Mouse (Mus musculus) hindbrain, embryonic 12.5 days (tissue): ENCODE measurements at regions not wholly inside any gene's neighbourhood (a gene's known extent, or its start where the extent isn't known, plus 50 kb on each side); places are given as distances from the start of the nearest gene placed in this dataset.

Experiments used
- ATAC-seq: fragments of 200-750 bp; cut with Nextera tagmentation; 2 replicates; pipeline ENCODE4 v1.8.0; 2017; ENCODE audit warnings: moderate TSS enrichment; ENCODE audit not compliant: low FRiP score
- H3K27ac ChIP-seq: fragments of 300-500 bp; sonication (generic); 2 replicates; pipeline ENCODE4 v1.5.1; 2016; ENCODE audit warnings: mild to moderate bottlenecking
- H3K27me3 ChIP-seq: fragments of 300-500 bp; sonication (generic); 2 replicates; pipeline ENCODE4 v1.6.1; 2016; ENCODE audit warnings: mild to moderate bottlenecking
- H3K36me3 ChIP-seq: fragments of 300-500 bp; sonication (generic); 2 replicates; pipeline ENCODE4 v1.6.1; 2016; ENCODE audit warnings: mild to moderate bottlenecking
- H3K4me1 ChIP-seq: fragments of 300-500 bp; sonication (generic); 2 replicates; pipeline ENCODE4 v1.6.1; 2016
- H3K4me2 ChIP-seq: fragments of 300-500 bp; sonication (generic); replicated peaks from 2 replicates; pipeline ENCODE4 v1.6.1; 2016; ENCODE audit warnings: mild to moderate bottlenecking
- H3K4me3 ChIP-seq: fragments of 300-500 bp; sonication (generic); 2 replicates; pipeline ENCODE4 v1.5.1; 2016; ENCODE audit warnings: mild to moderate bottlenecking
- H3K9ac ChIP-seq: fragments of 300-500 bp; sonication (generic); 2 replicates; pipeline ENCODE4 v1.6.1; 2016; ENCODE audit warnings: mild to moderate bottlenecking, moderate library complexity
- H3K9me3 ChIP-seq: fragments of 300-500 bp; sonication (generic); replicated peaks from 2 replicates; pipeline ENCODE4 v1.6.1; 2016; ENCODE audit warnings: mild to moderate bottlenecking
- WGBS: fragments of 180-500 bp; shearing (Covaris S2); methylation state at CpG from one replicate; pipeline ENCODE4 v1.1.7; 2016; 5-methylcytosine and 5-hydroxymethylcytosine counted together

DNA sequence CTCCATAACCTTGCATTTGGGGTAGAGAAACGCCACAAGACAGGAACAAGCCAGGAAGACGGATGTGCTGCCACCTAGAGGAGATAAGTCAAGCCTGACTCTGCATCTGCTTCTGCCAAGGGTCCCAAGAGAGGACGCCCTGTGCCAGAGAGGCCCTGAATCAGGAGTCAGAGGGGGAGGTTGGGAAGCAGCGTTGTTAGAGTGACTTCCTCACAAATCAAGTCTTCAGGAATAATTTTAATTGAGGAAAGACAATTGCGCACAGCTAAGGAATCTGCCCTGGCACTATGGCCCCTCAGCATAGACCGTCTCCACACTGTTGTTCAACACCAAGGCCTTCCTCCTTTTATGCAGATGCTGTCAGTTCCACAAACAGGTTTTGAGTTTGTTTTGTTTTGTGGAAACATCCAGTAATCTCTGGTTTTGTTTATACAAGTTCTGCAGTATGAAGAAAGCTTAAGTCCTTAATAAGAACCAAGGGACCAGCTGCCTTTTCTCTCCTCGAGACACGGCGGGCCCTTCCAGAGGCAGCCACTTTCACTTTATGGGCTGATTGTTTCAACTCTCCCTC is 187.9 kb upstream of the Il12b start:
- no peak overlapping the region for H3K27ac ChIP-seq
- H3K9ac ChIP-seq = no peak overlapping the region
- WGBS = 55% methylated on average over 9 of the region's 9 CpGs
- no peak for ATAC-seq
- H3K9me3 ChIP-seq = no peaks in the 10 kb centered on the region
- no peak overlapping the region for H3K4me2 ChIP-seq
- no peaks in the 10 kb centered on the region for H3K27me3 ChIP-seq
- no peaks in the 10 kb centered on the region for H3K4me1 ChIP-seq
- no peak overlapping the region for H3K4me3 ChIP-seq
- no peaks in the 10 kb centered on the region for H3K36me3 ChIP-seq

DNA sequence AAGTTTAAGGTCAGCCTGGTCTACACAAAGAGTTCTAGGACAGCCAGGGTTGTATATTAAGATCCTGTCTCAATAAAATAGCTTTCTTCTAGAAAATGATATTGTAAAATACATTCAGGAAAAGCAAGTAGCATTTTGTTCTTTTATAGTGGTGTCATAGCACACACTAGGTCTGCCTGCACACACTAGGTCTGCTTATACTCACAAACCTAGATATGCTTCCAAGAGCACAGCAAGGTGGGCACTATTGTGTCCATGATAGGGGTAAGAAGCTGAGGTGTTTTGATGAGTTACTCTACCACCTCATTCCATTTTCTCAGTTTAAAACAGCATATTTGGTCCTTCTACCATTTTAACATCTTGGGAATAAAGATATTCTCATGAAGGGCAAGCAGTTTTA is 185.8 kb upstream of the Il12b start:
- Histone ChIP-seq H3K9ac (no peak overlapping the region), H3K9me3 (no peaks in the 10 kb centered on the region), H3K27me3 (no peaks in the 10 kb centered on the region), H3K27ac (no peak overlapping the region), H3K36me3 (no peaks in the 10 kb centered on the region), H3K4me2 (no peak overlapping the region), H3K4me3 (no peak overlapping the region), H3K4me1 (no peaks in the 10 kb centered on the region)
- ATAC-seq = no peak

DNA sequence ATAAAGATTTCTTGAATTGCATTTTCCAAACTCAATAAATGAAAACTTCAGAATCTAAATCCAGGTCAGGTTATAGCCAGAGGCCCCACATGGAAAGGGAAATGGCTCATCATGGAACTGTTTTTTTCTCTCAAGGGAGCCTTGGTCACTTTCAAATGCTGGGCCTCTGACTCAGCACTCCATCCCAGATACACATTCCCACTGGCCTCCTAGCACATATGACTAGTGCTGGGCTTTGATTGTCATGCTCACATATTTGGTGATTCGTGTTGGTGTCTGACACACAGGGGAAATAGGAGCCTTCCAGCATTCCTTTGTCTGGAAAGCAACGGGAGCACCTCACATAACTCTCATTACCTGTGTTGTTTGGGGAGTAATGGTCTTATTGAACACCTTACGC is 183.5 kb upstream of the Il12b start:
- WGBS = 89% methylated on average over 3 of the region's 3 CpGs
- H3K4me2 ChIP-seq = no peak overlapping the region
- no peak overlapping the region for H3K27ac ChIP-seq
- no peak overlapping the region for H3K4me3 ChIP-seq
- no peaks in the 10 kb centered on the region for H3K4me1 ChIP-seq
- no peak for ATAC-seq
- H3K9ac ChIP-seq = no peak overlapping the region
- H3K36me3 ChIP-seq = no peaks in the 10 kb centered on the region
- no peaks in the 10 kb centered on the region for H3K9me3 ChIP-seq
- no peaks in the 10 kb centered on the region for H3K27me3 ChIP-seq

DNA sequence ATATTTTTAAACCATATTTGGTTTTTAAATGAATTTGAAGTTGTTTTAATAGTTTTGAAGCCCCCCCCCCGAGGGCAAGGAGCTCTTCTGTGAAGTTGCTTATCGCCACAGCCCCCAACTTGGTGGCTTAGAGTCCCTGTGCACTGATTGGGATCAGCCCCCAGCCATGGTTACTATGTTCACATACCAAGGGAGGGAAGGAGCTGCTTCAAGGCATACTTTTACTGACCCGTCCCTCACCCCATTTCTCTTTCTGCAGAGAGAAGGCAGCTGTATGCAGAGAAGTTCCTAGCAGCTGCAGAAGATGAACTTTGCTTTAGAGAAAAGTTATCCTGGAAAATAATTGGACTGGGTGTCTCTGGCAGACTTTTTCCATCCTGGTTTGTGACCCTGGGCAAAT is 179.9 kb upstream of the Il12b start:
- 67% methylated on average over 3 of the region's 3 CpGs for WGBS

DNA sequence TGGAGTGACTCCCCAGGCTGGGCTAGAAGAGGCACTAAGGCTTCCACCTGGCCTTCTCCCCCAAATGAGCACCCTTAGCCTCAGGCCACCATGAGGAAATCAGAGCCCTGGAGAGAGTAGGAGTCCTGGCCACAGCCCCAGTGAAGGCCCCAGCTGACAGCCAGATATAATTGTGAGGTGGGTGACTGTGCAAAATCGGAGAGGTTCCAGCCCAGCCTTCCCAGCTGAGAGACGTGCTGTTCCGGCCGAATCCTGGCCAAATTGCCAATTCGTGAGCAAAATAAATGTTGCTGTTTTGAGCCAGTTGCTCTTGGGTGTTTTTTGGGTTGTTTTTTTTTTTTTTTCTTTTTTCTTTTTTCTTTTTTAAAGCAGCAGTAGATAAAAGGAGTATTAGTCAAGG is 169.9 kb upstream of the Il12b start:
- Histone ChIP-seq H3K27ac (no peak overlapping the region), H3K4me3 (no peak overlapping the region), H3K4me1 (no peaks in the 10 kb centered on the region), H3K9ac (no peak overlapping the region), H3K9me3 (no peaks in the 10 kb centered on the region), H3K4me2 (no peak overlapping the region), H3K27me3 (no peaks in the 10 kb centered on the region), H3K36me3 (no peaks in the 10 kb centered on the region)
- no peak for ATAC-seq
- WGBS = 89% methylated on average over 5 of the region's 5 CpGs

More for the DNA sequence above, 179.9 kb upstream of the Il12b start:
- Histone ChIP-seq H3K4me2 (no peak overlapping the region), H3K9ac (no peak overlapping the region), H3K36me3 (no peaks in the 10 kb centered on the region), H3K27ac (no peak overlapping the region), H3K27me3 (no peaks in the 10 kb centered on the region), H3K4me1 (no peaks in the 10 kb centered on the region), H3K9me3 (no peaks in the 10 kb centered on the region), H3K4me3 (no peak overlapping the region)
- ATAC-seq = no peak

DNA sequence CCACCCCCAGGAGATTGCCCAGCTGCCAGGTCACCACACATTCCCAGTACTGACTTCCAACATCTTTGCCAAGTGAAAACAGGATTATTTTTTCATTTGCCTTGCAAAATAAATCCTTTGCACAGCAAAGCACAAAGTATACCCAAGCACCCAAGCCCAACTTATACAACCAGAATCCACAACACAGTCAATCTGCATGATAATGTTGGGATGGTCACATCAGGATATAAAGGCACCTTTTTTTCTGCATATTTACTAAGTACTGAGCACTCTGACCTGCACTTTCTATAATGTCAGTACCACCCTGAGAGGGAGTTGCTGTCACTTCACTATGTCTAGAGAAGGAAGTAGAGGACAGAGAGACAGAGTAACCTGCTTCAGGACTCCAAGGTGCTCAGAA is 164.4 kb upstream of the Il12b start:
- Histone ChIP-seq H3K27ac (no peak overlapping the region), H3K4me2 (no peak overlapping the region), H3K4me3 (no peak overlapping the region), H3K36me3 (no peaks in the 10 kb centered on the region), H3K9me3 (no peaks in the 10 kb centered on the region), H3K9ac (no peak overlapping the region), H3K27me3 (no peaks in the 10 kb centered on the region), H3K4me1 (no peaks in the 10 kb centered on the region)
- no peak for ATAC-seq

DNA sequence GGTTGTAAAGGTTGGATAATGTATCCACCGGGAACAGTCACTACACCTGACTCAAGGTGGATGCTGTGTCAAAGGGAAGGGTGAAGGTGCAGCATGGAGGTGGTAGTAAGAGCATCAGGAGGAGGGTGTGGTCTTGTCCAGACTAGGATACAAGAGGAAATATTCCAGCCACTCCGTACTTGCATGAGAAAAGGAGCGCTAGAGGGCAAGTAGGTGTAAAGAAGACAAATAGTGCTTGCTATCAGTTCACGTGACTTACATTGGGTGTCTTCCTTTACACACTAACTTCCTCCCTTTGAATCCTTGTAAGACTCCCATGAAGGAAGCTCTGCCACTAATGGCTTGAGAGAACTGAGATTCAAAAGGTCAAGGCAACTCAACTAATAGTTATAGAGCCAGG is 161.8 kb upstream of the Il12b start:
- WGBS = 92% methylated on average over 4 of the region's 4 CpGs
- H3K4me1 ChIP-seq = no peaks in the 10 kb centered on the region
- H3K9me3 ChIP-seq = no peaks in the 10 kb centered on the region
- no peak overlapping the region for H3K27ac ChIP-seq
- no peak overlapping the region for H3K4me3 ChIP-seq
- no peaks in the 10 kb centered on the region for H3K27me3 ChIP-seq
- no peaks in the 10 kb centered on the region for H3K36me3 ChIP-seq
- ATAC-seq = no peak
- no peak overlapping the region for H3K9ac ChIP-seq
- H3K4me2 ChIP-seq = no peak overlapping the region

DNA sequence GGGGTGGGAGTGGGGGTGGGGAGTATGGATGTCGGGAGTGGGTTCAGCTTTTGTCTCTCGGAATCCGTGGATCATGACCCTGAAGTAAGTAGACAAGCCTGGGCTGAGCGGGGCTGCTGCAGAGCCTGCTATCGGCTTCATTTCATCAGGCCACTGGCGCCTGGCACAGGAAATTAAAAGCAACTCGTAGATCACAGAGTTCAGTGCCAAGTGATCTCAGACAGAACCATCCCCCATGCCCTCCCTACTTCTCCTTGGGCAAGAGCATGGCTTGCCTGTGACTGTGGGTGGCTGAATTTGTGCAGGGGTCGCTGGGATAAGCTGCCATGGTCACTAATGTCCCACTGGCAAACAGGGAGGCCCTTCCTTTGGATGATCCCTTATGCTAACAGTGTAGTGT is 161.3 kb upstream of the Il12b start:
- Histone ChIP-seq H3K36me3 (no peaks in the 10 kb centered on the region), H3K9me3 (no peaks in the 10 kb centered on the region), H3K27ac (no peak overlapping the region), H3K9ac (no peak overlapping the region), H3K27me3 (no peaks in the 10 kb centered on the region), H3K4me3 (no peak overlapping the region), H3K4me1 (no peaks in the 10 kb centered on the region), H3K4me2 (no peak overlapping the region)
- WGBS = 78% methylated on average over 8 of the region's 8 CpGs
- no peak for ATAC-seq

DNA sequence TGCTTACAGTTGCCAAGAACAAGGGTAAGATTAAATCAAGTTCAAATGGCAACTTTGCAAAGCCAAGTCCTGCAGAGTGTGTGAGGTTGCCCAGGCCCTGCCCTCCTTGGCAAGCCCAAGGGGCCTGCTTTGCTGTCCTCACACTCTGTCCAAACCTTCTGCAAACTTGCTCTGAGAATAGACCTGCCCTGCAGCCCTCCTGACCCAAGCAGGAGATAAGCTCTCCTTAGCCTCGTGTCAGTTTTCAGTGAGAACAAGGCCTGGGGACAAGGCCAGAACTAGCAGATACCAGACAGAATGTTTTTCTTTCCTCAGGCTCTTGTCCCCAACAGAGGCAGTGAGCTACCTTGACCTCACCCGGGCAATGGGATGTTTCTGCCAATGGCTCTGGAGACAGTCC is 156.7 kb upstream of the Il12b start:
- H3K4me3 ChIP-seq = no peak overlapping the region
- no peaks in the 10 kb centered on the region for H3K4me1 ChIP-seq
- no peaks in the 10 kb centered on the region for H3K27me3 ChIP-seq
- H3K9ac ChIP-seq = no peak overlapping the region
- no peak overlapping the region for H3K4me2 ChIP-seq
- H3K36me3 ChIP-seq = no peaks in the 10 kb centered on the region
- no peak for ATAC-seq
- no peak overlapping the region for H3K27ac ChIP-seq
- 68% methylated on average over 2 of the region's 2 CpGs for WGBS
- H3K9me3 ChIP-seq = no peaks in the 10 kb centered on the region

DNA sequence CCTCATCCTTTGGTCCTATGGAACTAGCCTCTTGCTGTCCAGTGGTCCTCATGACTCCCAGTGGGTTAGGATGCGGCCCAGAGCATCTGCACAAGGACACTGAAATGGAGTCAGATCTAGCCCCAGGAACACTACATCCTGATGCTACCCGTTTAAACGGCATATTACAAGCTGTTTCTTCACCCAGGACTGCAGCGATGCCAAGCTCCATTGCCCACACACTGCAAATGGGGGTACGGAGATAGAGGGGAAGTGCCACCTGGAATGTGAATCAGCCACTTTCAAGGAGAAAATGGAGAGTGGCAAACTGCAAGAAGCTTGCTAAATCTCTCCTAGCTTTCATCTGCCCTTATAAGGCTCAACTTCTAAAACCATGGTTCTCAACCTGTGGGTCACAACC is 148.0 kb upstream of the Il12b start:
- WGBS = 91% methylated on average over 5 of the region's 5 CpGs
- no peak overlapping the region for H3K4me3 ChIP-seq
- ATAC-seq = no peak
- H3K27ac ChIP-seq = no peak overlapping the region
- H3K4me2 ChIP-seq = no peak overlapping the region
- no peaks in the 10 kb centered on the region for H3K4me1 ChIP-seq
- no peak overlapping the region for H3K9ac ChIP-seq
- H3K27me3 ChIP-seq = no peaks in the 10 kb centered on the region
- no peaks in the 10 kb centered on the region for H3K9me3 ChIP-seq
- no peaks in the 10 kb centered on the region for H3K36me3 ChIP-seq

DNA sequence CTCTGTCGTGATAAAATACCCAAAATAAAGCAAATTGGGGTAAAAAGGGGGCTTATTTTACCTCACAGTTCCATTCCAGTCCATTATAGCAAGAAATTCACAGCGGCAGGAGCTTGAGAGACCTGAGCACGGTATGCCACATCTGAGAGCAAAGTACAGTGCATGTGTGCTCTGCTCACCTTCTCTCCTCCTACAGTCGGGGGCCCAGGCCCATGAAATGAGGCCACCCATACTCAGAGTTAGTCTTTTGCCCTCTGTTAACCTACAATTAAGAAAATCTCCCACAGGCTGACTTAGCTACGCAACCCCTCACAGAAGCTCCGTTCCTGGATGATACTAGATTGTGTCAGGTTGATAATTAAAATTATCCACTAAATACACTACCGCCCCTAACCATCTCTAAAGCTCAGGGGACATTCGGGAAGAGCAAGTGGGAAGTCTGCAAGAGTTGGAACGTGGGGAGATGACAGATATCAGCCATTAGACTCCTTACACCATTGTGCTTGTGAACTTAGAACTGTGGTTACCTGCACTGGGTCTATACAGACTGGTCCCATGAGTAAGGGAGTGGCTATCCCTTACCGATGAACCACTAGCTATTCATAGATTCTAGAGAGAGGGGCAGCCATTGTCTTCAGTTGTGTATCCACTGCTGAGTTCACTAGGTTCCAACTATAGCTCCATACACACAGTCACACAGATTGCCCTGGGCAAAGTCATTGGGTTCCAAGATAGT is 139.3 kb upstream of the Il12b start:
- no peaks in the 10 kb centered on the region for H3K27me3 ChIP-seq
- 84% methylated on average over 10 of the region's 10 CpGs for WGBS
- H3K36me3 ChIP-seq = no peaks in the 10 kb centered on the region
- H3K4me1 ChIP-seq = no peaks in the 10 kb centered on the region
- no peak overlapping the region for H3K4me2 ChIP-seq
- no peak overlapping the region for H3K27ac ChIP-seq
- H3K4me3 ChIP-seq = no peak overlapping the region
- H3K9ac ChIP-seq = no peak overlapping the region
- H3K9me3 ChIP-seq = no peaks in the 10 kb centered on the region
- no peak for ATAC-seq

DNA sequence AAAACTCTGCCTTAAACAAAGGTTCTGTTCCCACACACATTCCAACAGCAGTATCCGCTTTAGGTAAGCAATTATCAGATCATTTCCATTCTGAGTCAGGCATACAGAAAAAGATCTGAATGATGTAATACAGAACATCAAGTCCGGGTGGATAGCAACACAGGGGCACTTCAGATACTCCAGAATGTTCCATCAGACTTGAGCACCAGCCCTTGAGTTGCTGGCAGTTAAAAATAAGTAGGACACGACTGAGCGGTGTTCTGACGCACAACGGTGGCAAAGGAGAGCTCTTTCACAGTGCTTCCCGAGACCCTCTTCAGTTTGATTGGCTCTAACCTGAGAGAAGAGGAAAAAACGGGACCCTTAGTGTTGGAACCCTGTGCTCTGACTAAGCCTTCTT is 138.2 kb upstream of the Il12b start:
- Histone ChIP-seq H3K9ac (no peak overlapping the region), H3K36me3 (no peaks in the 10 kb centered on the region), H3K27ac (no peak overlapping the region), H3K9me3 (no peaks in the 10 kb centered on the region), H3K4me2 (no peak overlapping the region), H3K4me1 (no peaks in the 10 kb centered on the region), H3K4me3 (no peak overlapping the region), H3K27me3 (no peaks in the 10 kb centered on the region)
- no peak for ATAC-seq
- WGBS = 83% methylated on average over 8 of the region's 8 CpGs

DNA sequence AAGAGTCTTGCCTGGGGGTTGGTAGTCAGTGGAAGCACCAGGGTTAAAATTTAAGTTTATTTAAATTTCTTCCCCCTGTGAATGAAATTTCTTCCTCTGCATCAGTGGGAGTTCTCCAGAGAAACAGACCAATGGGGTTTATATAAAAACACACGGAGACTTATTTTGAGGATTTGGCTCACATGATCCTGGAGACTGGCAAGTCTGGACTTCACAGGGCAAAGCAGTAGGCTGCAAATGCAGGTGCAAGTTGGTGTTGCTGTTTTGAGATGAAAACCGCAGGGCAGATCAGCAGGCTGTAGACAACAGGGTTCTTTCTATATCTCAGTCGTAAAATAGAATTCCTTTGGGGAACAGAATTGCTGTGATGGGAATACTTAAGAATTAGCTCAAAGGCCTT is 137.3 kb upstream of the Il12b start:
- Histone ChIP-seq H3K4me3 (no peak overlapping the region), H3K27me3 (no peaks in the 10 kb centered on the region), H3K9me3 (no peaks in the 10 kb centered on the region), H3K36me3 (no peaks in the 10 kb centered on the region), H3K4me2 (no peak overlapping the region), H3K27ac (no peak overlapping the region), H3K4me1 (no peaks in the 10 kb centered on the region), H3K9ac (no peak overlapping the region)
- 74% methylated on average over 3 of the region's 3 CpGs for WGBS
- no peak for ATAC-seq
